Mouse (Mus musculus) hindbrain, embryonic 12.5 days (tissue): ENCODE data around the gene Cdk18. TPM values are rescaled to one million over a fixed set of nuclear protein-coding genes. Genes with fewer than 3 reads are reported as not detected.

ENCODE experiments used
- ATAC-seq: fragments of 200-750 bp; cut with Nextera tagmentation; 2 replicates; pipeline ENCODE4 v1.8.0; 2017; ENCODE audit warnings: moderate TSS enrichment; ENCODE audit not compliant: low FRiP score
- H3K27ac ChIP-seq: fragments of 300-500 bp; sonication (generic); 2 replicates; pipeline ENCODE4 v1.5.1; 2016; ENCODE audit warnings: mild to moderate bottlenecking
- H3K27me3 ChIP-seq: fragments of 300-500 bp; sonication (generic); 2 replicates; pipeline ENCODE4 v1.6.1; 2016; ENCODE audit warnings: mild to moderate bottlenecking
- H3K36me3 ChIP-seq: fragments of 300-500 bp; sonication (generic); 2 replicates; pipeline ENCODE4 v1.6.1; 2016; ENCODE audit warnings: mild to moderate bottlenecking
- H3K4me1 ChIP-seq: fragments of 300-500 bp; sonication (generic); 2 replicates; pipeline ENCODE4 v1.6.1; 2016
- H3K4me2 ChIP-seq: fragments of 300-500 bp; sonication (generic); replicated peaks from 2 replicates; pipeline ENCODE4 v1.6.1; 2016; ENCODE audit warnings: mild to moderate bottlenecking
- H3K4me3 ChIP-seq: fragments of 300-500 bp; sonication (generic); 2 replicates; pipeline ENCODE4 v1.5.1; 2016; ENCODE audit warnings: mild to moderate bottlenecking
- H3K9ac ChIP-seq: fragments of 300-500 bp; sonication (generic); 2 replicates; pipeline ENCODE4 v1.6.1; 2016; ENCODE audit warnings: mild to moderate bottlenecking, moderate library complexity
- H3K9me3 ChIP-seq: fragments of 300-500 bp; sonication (generic); replicated peaks from 2 replicates; pipeline ENCODE4 v1.6.1; 2016; ENCODE audit warnings: mild to moderate bottlenecking
- WGBS: fragments of 180-500 bp; shearing (Covaris S2); methylation state at CpG from one replicate; pipeline ENCODE4 v1.1.7; 2016; 5-methylcytosine and 5-hydroxymethylcytosine counted together
- polyA plus RNA-seq: library from polyadenylated mRNA; unstranded; fragments of >200 nt; fragmentation: Nextera tagmentation; extraction: Ambion mirVana; gene quantifications from 2 replicates; pipeline ENCODE4 v1.2.1, GENCODE M21; 2016

Gene Cdk18
- polyA plus RNA-seq, 1 experiment from 2014 or later = 1.4 TPM

- peaks cover 11% of the 10 kb centered on the region for H3K4me1 ChIP-seq
- no peaks in the 10 kb centered on the region for H3K36me3 ChIP-seq
- WGBS = 79% methylated on average over 3 of the region's 3 CpGs
- H3K9me3 ChIP-seq = no peaks in the 10 kb centered on the region
- H3K9ac ChIP-seq = no peak overlapping the region
- peaks cover 13% of the 10 kb centered on the region for H3K27me3 ChIP-seq
- H3K4me2 ChIP-seq = no peak overlapping the region
- no peak overlapping the region for H3K27ac ChIP-seq
- H3K4me3 ChIP-seq = no peak overlapping the region
- no peak for ATAC-seq
Measured at GRCm38 (mm10) chr1:132144837-132145236, 5.4 kb upstream of the Cdk18 start.

- Histone ChIP-seq H3K9ac (no peak overlapping the region), H3K36me3 (no peaks in the 10 kb centered on the region), H3K9me3 (no peaks in the 10 kb centered on the region), H3K4me1 (peaks cover 15% of the 10 kb centered on the region), H3K4me3 (no peak overlapping the region), H3K27me3 (peaks cover 19% of the 10 kb centered on the region), H3K4me2 (no peak overlapping the region), H3K27ac (no peak overlapping the region)
- ATAC-seq = peak; percentile 69
- 13% methylated on average over 2 of the region's 2 CpGs for WGBS
Measured at GRCm38 (mm10) chr1:132144223-132144622, 4.7 kb upstream of the Cdk18 start.

GRCm38 (mm10) chr1:132143730-132144129 lies 4.2 kb upstream of the Cdk18 start:
- 74% methylated on average over 4 of the region's 4 CpGs for WGBS
- H3K9me3 ChIP-seq = no peaks in the 10 kb centered on the region
- H3K27ac ChIP-seq = no peak overlapping the region

GRCm38 (mm10) chr1:132143079-132143478 lies 3.6 kb upstream of the Cdk18 start:
- ATAC-seq = no peak
- H3K9me3 ChIP-seq = no peaks in the 10 kb centered on the region
- 75% methylated on average over 5 of the region's 5 CpGs for WGBS
- no peak overlapping the region for H3K4me2 ChIP-seq
- no peak overlapping the region for H3K27ac ChIP-seq
- H3K4me3 ChIP-seq = no peak overlapping the region
- H3K9ac ChIP-seq = no peak overlapping the region
- peaks cover 29% of the 10 kb centered on the region for H3K27me3 ChIP-seq
- no peaks in the 10 kb centered on the region for H3K36me3 ChIP-seq
- H3K4me1 ChIP-seq = peaks cover 27% of the 10 kb centered on the region

More at GRCm38 (mm10) chr1:132143730-132144129, 4.2 kb upstream of the Cdk18 start:
- no peak overlapping the region for H3K4me3 ChIP-seq
- no peak overlapping the region for H3K9ac ChIP-seq
- no peak overlapping the region for H3K4me2 ChIP-seq
- H3K36me3 ChIP-seq = no peaks in the 10 kb centered on the region
- peaks cover 20% of the 10 kb centered on the region for H3K4me1 ChIP-seq
- ATAC-seq = no peak
- H3K27me3 ChIP-seq = peaks cover 22% of the 10 kb centered on the region

- WGBS = 45% methylated on average over 13 of the region's 13 CpGs
- Histone ChIP-seq H3K27ac (no peak overlapping the region), H3K4me3 (no peak overlapping the region), H3K4me1 (peaks cover 28% of the 10 kb centered on the region), H3K9ac (no peak overlapping the region), H3K9me3 (no peaks in the 10 kb centered on the region), H3K36me3 (no peaks in the 10 kb centered on the region), H3K4me2 (no peak overlapping the region), H3K27me3 (peaks cover 38% of the 10 kb centered on the region)
- no peak for ATAC-seq
Measured at GRCm38 (mm10) chr1:132141753-132142152, 2.3 kb upstream of the Cdk18 start.

GRCm38 (mm10) chr1:132141166-132141565 lies 1.7 kb upstream of the Cdk18 start:
- Histone ChIP-seq H3K4me1 (peaks cover 28% of the 10 kb centered on the region), H3K36me3 (no peaks in the 10 kb centered on the region), H3K9me3 (no peaks in the 10 kb centered on the region), H3K27me3 (peaks cover 42% of the 10 kb centered on the region), H3K4me2 (no peak overlapping the region), H3K27ac (no peak overlapping the region), H3K9ac (no peak overlapping the region), H3K4me3 (no peak overlapping the region)
- no peak for ATAC-seq
- 55% methylated on average over 2 of the region's 2 CpGs for WGBS

- Histone ChIP-seq H3K9me3 (no peaks in the 10 kb centered on the region), H3K36me3 (no peaks in the 10 kb centered on the region), H3K4me2 (no peak overlapping the region), H3K4me3 (no peak overlapping the region), H3K27ac (no peak overlapping the region), H3K9ac (no peak overlapping the region), H3K4me1 (peaks cover 28% of the 10 kb centered on the region), H3K27me3 (peaks cover 42% of the 10 kb centered on the region)
- 77% methylated on average over 4 of the region's 4 CpGs for WGBS
- no peak for ATAC-seq
Measured at GRCm38 (mm10) chr1:132140574-132140973, 1.1 kb upstream of the Cdk18 start.

GRCm38 (mm10) chr1:132140171-132140570 lies 687 bp upstream of the Cdk18 start:
- no peak overlapping the region for H3K27ac ChIP-seq
- no peaks in the 10 kb centered on the region for H3K9me3 ChIP-seq

GRCm38 (mm10) chr1:132138576-132139415 lies 688 bp downstream of the Cdk18 start:
- Histone ChIP-seq H3K36me3 (no peaks in the 10 kb centered on the region), H3K27me3 (peaks cover 42% of the 10 kb centered on the region), H3K4me3 (peak overlapping the region; percentile 52), H3K4me1 (peaks cover 20% of the 10 kb centered on the region), H3K4me2 (peak overlapping the region; percentile 98), H3K27ac (no peak overlapping the region), H3K9me3 (no peaks in the 10 kb centered on the region), H3K9ac (peak overlapping the region; percentile 66)
- WGBS = 6% methylated on average over 34 of the region's 35 CpGs
- 0 out of 2 replicates have a peak, but pooled peaks have one; percentile 26 for ATAC-seq

More at GRCm38 (mm10) chr1:132140171-132140570, 687 bp upstream of the Cdk18 start:
- H3K27me3 ChIP-seq = peaks cover 42% of the 10 kb centered on the region
- no peak overlapping the region for H3K4me2 ChIP-seq
- H3K4me1 ChIP-seq = peaks cover 28% of the 10 kb centered on the region
- no peaks in the 10 kb centered on the region for H3K36me3 ChIP-seq
- WGBS = 65% methylated on average over 10 of the region's 10 CpGs
- ATAC-seq = no peak
- no peak overlapping the region for H3K9ac ChIP-seq
- no peak overlapping the region for H3K4me3 ChIP-seq

- Histone ChIP-seq H3K4me3 (no peak overlapping the region), H3K27me3 (peaks cover 42% of the 10 kb centered on the region), H3K9ac (no peak overlapping the region), H3K27ac (no peak overlapping the region), H3K4me1 (peaks cover 16% of the 10 kb centered on the region), H3K9me3 (no peaks in the 10 kb centered on the region), H3K36me3 (no peaks in the 10 kb centered on the region), H3K4me2 (peak overlapping the region; percentile 98; the same call in 1 of the 2 replicates)
- WGBS = 64% methylated on average over 9 of the region's 9 CpGs
- no peak; the same call in 1 of the 2 replicates for ATAC-seq
Measured at GRCm38 (mm10) chr1:132137935-132138575, 1.4 kb downstream of the Cdk18 start.

GRCm38 (mm10) chr1:132136847-132137246 lies 2.6 kb downstream of the Cdk18 start:
- no peak for ATAC-seq
- Histone ChIP-seq H3K4me1 (peaks cover 16% of the 10 kb centered on the region), H3K9me3 (no peaks in the 10 kb centered on the region), H3K27me3 (peaks cover 42% of the 10 kb centered on the region), H3K9ac (no peak overlapping the region), H3K27ac (no peak overlapping the region), H3K4me3 (no peak overlapping the region), H3K36me3 (no peaks in the 10 kb centered on the region), H3K4me2 (no peak overlapping the region)
- 98% methylated on average over 3 of the region's 3 CpGs for WGBS

- Histone ChIP-seq H3K4me2 (no peak overlapping the region), H3K9me3 (no peaks in the 10 kb centered on the region), H3K27ac (no peak overlapping the region), H3K36me3 (no peaks in the 10 kb centered on the region), H3K4me1 (peaks cover 16% of the 10 kb centered on the region), H3K9ac (no peak overlapping the region), H3K27me3 (peaks cover 40% of the 10 kb centered on the region), H3K4me3 (no peak overlapping the region)
- no peak for ATAC-seq
- 87% methylated on average over 7 of the region's 7 CpGs for WGBS
Measured at GRCm38 (mm10) chr1:132135631-132136030, 3.9 kb downstream of the Cdk18 start.
